Mouse (Mus musculus) hematopoietic multipotent progenitor cell, adult 10-12 weeks (in vitro differentiated cells): ENCODE results near the gene Gm3269. TPM values are rescaled to one million over a fixed set of nuclear protein-coding genes. Genes with fewer than 3 reads are reported as not detected.

Experiments
- polyA plus RNA-seq: library from polyadenylated mRNA; stranded (reverse); fragments of >175 nt; gene quantifications from 2 replicates; pipeline ENCODE4 v1.2.3, GENCODE M21; 2012; ENCODE audit warnings: low replicate concordance

The Gm3269 gene
- polyA plus RNA-seq, result not detected in 2 replicates

DNA sequence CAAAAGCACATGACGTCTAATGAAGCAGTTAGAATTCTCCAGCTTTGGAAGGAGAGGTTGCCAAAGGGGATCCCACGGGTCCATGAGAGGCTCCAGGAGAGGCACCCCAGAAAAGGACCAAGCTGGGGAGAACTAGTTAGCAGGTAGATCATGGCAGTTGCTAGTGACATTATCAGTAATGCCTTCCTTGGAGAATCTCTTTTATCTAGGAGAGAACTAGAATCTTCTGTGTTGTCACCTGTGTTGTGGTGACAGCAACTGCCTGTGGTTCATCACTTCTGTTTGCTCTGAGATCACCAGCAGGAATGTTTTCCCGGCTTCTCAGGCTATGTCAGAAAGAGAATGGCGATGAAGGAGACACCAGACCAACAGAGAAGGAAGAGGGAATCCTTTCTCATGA lies at the start of gene Gm3269:
Gene Gm3269, plus strand, starts transcription at position 301 of the 400 bp plus-strand sequence.

GRCm38 (mm10) chr14:4855299-4855980 lies 17.5 kb downstream of the Gm3269 start, which contains the start of gene Gm3264:
Gene Gm3264, plus strand, starts transcription at chr14:4855576.

DNA sequence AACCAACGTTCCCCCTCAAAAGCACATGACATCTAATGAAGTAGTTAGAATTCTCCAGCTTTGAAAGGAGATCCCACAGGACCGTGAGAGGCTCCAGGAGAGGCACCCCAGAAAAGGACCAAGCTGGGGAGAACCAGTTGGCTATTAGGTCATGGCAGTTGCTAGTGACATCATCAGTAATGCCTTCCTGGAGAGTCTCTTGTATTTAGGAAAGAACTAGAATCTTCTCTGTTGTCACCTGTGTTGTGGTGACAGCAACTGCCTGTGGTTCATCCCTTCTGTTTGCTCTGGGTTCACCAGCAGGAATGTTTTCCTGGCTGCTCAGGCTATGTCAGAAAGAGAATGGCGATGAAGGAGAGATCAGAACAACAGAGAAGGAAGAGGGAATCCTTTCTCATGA lies 54.2 kb downstream of the Gm3269 start, which contains the start of gene Gm3278:
Gene Gm3278, plus strand, starts transcription at position 301 of the 400 bp plus-strand sequence.

Other genes starting within 250 kb of the Gm3269 start
- gene Gm8159, start 205.8 kb upstream of the Gm3269 start, polyA plus RNA-seq, result not detected in 2 replicates
- gene Gm3239, start 173.9 kb upstream of the Gm3269 start, polyA plus RNA-seq, result not detected in 2 replicates
- gene Gm7876, start 128.9 kb upstream of the Gm3269 start, polyA plus RNA-seq, result not detected in 2 replicates
- not detected in 2 replicates for gene Gm3252, start 111.3 kb upstream of the Gm3269 start, polyA plus RNA-seq
- gene Gm9602, start 61.8 kb upstream of the Gm3269 start, polyA plus RNA-seq, result not detected in 2 replicates
- not detected in 2 replicates for gene Gm3264, start 17.5 kb downstream of the Gm3269 start, polyA plus RNA-seq
- not detected in 2 replicates for gene Gm3278, start 54.3 kb downstream of the Gm3269 start, polyA plus RNA-seq
- not detected in 2 replicates for gene Gm8297, start 145.8 kb downstream of the Gm3269 start, polyA plus RNA-seq
- gene Gm3298, start 177.8 kb downstream of the Gm3269 start, polyA plus RNA-seq, result not detected in 2 replicates
- gene 4930555G01Rik, start 212.5 kb downstream of the Gm3269 start, polyA plus RNA-seq, result not detected in 2 replicates
- not detected in 2 replicates for gene Gm8281, start 232.9 kb downstream of the Gm3269 start, polyA plus RNA-seq